Mouse (Mus musculus): ENCODE measurements at regions not wholly inside any gene's neighbourhood (a gene's known extent, or its start where the extent isn't known, plus 50 kb on each side); places are given as distances from the start of the nearest gene placed in this dataset.
A peak's percentile ranks its signal among the peaks of the same experiment; 100 is the strongest.
"Not testable (repeated sequence)": the region's sequence is repeated elsewhere in the genome, so short reads cannot be mapped to it uniquely, and the experiment has no call there.

DNA sequence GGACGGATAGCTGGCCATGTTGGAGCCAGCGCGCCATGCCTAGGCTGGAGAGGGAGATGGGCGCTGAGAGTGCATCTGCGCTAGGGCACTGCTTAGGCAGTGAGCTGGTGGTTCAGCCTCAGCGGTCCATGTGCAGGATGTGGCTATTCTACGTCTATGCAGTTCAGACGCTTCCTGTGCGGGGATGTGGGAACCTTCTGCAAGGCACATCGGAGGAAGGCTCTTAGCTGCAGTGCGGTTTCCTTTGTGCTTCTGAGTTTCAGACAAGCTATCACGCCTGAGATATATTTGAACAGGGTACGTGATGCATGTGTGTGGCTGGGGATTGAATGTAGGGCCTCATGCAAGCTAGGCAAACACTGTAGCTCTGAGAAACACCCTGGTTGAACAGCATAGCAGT is 54.4 kb upstream of the Lrpprc start:
- DNase-seq (ENCODE audit: low spot score): no peak

DNA sequence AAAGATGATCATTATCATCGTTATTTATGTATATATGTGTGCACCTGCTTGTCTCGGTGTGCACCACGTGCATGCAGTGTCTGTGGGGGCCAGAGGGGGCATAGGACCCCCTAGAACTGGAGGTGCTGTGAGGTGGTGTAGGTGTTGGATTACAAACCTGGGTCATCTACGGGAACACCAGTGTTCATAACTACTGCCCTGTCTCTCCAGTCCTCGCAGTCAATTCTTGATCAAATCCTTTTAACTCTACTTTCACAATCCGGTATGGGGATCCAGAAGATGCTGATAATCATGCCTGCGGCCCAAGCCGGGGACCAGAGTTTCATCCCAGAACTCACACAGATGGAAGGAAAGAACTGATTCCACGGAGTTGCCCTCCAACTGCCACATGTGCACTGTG is 55.6 kb upstream of the Lrpprc start:
- DNase-seq (ENCODE audit: low spot score): no peak

DNA sequence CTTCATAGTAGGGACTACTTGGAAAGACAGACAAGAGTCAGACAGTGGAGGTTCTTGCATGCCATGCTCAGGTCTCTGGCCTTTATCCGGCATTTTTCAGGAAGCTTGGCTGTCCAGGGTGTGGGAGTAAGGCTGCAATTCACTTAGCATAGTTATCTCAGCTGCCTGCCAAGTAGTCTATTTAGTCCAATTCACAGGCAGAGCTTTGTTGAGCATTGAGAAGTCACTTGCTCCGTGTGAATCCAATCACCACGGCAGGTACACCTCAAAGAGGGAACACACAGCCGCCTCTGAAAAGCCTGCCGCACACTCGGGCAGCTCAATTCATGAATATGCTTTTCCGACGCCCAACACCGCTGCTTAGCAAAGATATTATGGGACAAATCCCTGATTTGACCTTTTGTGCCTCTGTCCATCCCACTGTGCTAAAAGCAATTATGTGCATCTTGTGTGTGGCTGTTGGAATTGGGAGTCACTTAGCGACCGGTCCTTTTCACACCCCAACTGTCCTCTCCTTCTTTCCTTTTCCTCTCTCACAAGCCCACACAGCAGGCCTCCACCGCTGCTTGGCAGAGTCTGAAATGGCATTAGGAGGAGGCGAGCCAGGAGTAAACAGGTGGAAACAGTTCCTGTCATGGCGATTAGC is 57.9 kb upstream of the Lrpprc start:
- no peak for DNase-seq (ENCODE audit: low spot score)

DNA sequence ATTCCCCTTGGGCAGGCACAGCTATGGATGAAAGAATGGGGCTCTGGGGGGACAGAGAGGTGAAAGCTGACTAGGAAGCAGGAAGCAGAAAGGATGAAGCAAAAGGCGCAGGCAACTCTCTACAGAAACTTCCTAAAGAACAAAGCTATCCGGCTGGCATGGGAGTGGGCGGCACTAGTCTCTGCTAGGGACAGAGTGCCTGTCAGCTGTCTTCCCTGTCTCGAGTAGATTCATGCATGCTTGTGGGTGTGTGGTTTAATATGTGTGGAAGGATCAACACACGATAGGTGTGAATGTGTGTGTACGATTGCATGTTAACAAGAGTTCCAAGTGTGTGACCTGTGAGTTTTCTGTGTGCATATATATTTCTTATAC is 58.4 kb upstream of the Lrpprc start:
- no peak for DNase-seq (ENCODE audit: low spot score)

DNA sequence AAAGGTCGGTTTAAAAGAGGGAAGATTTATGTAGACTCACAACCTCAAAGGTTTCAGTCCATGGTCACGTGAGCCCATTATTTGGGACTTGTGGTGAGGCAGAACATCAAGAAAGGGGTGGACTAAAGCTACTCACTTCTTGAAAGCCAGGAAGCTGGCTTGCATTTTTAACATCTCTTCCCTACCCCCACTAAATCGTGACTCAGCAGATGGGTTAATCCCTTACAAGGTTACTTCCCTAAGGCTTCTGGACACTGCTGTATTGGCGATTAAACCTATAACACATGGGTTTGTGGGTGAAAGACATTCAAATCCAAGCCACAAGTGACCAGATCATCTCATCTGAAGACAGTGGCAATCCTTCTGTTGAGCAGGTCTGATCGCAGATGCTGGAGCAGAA is 59.9 kb upstream of the Lrpprc start:
- DNase-seq (ENCODE audit: low spot score): no peak

DNA sequence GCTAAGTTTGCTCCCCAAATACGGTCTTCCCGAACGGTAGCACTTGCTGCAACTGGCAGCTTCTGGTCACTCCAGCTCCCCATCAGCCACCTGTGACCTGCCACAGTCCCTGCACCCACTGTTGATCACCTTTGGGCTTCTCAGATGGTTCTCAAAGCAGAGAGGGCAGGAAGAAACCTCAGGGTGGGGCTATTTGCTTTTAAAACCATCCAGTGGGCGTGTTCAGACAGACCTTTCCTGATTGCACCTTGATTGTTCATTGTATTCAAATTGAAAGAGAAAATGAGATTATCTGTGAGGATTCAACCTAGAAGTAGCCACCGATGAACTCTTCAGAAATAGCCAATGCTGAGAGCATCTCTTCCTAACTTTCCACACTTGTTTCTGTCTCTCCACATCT is 60.3 kb upstream of the Lrpprc start:
- DNase-seq (ENCODE audit: low spot score): no peak

DNA sequence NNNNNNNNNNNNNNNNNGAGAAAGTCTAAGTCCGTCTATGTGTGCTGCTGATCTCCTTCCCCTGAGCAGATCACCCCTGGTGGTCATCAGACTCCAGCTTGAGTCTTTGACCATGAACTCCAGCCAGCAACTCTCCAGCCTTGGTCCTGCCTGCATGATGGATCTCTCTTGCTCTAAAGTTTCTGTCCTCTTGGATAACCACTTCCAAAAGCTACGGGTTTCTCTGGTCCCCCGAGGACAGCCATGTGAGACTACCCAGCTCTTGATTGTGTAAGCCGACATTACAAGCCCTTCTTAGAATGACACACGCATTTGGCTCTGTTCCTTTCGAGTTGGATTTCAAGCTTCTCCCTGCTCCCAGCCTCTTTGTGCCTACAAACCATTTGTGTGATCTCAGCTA is 66.4 kb upstream of the Lrpprc start:
- DNase-seq (ENCODE audit: low spot score): no peak

DNA sequence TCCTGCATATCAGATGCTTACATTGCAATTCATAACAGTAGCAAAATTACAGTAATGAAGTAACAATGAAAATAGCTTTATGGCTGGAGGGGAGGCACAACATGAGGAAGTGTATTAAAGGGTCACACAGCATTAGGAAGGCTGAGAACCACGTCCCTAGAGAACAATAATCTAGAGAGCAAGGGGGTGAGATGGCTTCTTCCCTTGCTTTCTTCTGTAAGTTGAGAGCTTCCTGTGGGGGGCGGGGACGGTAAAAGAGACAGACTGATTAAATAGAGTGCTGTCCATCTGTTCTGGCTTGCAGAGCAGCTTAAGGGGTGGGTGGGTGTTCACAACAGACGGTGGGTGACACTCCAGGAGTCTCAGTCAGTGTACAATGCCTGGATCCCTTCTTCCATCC is 68.2 kb upstream of the Lrpprc start:
- DNase-seq (ENCODE audit: low spot score): no peak

DNA sequence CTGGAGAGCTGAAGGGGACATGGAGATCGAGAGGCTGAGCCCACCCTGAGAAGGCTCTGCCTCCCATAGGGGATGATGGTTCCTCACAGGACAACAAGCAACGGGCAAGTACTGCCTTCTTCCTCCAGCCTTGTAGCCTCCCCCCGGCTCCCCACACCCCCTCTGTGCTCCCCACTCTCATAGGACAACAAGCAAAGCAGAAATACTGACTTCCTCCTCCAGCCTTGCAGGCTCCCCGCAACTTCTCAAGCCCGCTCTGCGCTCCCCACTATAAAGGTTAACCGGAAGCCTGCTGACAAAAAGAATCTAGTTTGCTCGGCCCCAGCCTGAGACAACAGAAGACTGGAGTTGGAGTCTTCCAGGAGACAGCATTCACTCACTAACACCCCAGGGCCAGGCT is 69.3 kb upstream of the Lrpprc start:
- DNase-seq (ENCODE audit: low spot score): no peak

DNA sequence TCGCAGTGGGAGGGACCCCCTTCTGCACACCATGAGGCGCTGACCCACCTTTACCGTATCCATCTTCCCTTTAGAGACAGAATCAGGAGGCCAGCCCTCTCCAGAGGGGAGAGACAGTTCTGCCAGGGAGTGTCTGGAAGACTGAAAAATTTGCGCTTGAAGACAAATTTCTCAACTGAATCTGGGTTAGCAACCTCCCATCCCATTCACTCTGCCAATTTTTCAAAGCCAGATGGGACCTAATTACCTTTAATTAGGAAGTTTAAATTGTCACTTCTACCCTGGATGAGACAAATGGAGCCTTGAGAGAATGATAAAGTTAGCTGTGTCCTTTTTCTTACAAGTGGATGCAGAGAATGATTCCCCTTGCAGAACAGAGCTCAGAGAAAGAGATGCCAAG is 70.2 kb upstream of the Lrpprc start:
- no peak for DNase-seq (ENCODE audit: low spot score)

DNA sequence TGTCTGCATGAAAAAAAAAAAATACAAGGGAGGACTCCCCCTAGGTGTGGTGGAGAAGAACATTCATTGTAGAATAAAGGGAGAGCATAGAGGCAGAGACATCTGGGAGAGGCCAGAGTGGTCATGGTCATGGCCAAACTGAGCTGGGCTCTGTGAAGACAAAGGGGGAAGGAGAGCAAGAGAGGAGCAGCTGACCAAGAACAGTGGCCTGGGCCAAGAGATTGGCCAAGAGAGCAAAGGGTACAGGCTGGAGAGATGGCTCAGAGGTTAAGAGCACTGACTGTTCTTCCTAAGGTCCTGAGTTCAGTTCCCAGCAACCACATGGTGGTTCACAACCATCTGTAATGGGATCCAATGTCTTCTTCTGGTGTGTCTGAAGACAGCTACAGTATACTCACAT is 73.6 kb upstream of the Lrpprc start:
- not testable (repeated sequence) for DNase-seq (ENCODE audit: low spot score)

DNA sequence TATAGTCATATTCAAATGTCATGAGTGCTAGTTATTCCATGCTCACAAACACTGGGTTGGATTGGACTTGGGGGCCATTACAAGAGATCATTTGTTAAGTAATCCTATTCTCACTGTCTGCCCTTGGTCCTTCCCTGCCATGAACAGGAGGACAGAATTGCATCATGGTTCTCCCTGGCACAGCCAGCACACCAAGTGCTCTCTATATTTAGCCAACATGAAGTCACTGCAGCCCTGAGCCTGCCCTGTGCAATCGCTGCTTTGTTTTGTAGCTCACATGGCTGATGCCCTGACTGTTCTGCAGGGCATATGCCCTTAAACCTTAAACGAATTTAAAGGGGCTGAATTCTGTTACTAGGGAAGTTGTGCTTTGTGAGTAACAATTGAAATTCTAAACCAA is 74.6 kb upstream of the Lrpprc start:
- no peak for DNase-seq (ENCODE audit: low spot score)

DNA sequence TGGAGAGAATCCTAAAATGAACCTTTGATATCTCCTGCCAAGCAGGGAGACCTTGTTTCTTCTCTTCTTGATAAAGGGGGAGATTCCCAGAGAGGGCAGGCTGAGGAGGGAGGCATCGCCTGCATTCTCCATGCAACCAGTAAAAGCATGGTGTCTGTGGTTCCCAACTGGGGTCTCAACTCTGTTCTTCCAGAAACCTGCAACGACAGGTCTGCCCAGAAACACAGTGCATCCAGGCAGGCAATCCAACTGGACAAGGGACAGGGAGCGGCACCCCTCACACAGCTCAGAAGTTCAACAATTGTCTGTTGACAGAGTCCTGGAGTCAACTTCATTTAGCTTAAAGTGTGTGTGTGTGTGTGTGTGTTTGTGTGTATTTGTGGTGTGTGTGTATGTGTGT is 75.0 kb upstream of the Lrpprc start:
- DNase-seq (ENCODE audit: low spot score): no peak

DNA sequence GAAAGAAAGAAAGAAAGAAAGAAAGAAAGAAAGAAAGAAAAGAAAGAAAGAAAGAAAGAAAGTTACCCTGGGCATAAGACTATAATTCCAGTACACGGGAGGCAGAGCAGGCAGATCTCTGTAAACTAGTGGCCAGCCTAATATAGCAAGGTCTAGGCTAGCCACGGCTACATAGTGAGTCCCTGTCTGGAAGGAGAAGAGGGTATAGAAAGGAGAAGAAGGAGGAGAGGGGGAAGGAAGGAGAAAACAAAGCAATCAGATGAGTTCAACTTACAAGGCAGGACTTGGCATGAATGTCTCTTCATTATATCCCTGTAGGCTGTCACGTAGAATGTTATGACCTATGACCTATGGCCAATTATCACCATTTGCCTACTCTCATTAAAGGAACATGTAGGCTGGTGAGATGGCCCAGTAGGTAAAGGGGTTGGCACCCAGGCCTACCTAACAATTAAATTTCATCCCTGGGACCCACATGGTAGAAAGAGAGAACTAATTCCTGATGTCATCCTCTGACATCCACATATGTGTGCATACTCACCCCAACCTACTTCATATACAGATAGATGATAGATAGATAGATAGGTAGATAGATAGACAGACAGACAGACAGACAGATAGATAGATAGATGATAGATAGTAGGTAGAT is 78.6 kb upstream of the Lrpprc start:
- no peak for DNase-seq (ENCODE audit: low spot score)

DNA sequence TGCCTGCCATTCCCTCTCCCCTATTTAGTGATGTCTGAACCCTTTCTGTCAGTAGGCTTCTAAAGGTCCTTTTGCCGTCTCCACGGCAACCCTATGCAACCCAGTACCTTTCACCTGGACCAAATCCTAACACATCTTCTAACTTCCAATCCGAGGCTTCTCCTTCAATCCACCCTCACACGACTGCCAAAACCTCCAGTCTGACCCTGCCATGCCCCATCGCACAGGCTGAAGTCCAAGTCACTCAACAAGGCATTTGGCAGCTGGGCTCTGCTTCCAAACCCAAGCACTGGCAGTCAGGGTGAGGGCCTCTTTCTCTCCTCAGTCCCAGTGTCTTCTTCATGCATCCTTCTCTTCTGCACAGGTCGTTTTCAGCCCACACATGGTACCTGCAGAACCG is 83.0 kb upstream of the Lrpprc start:
- DNase-seq (ENCODE audit: low spot score): no peak

DNA sequence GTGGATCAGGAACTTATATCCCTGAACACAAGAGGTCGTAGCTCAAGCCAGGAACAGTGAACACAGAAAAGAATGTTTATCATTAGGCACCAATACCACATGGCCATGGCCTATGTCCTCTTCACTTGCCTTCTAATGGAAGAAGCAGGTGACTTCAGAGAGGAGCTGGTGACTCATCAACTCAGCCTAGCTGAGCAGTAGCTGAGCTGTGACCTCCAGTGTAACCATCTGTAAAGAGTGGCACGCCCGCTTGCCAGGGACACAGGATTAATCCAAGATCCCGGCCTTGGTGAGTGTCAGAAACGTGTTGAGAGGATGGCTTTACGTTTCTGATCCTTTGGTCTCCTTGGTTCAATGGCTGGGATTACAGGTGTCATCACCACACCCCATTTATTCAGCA is 82.0 kb upstream of the Ppm1b start:
- no peak for DNase-seq (ENCODE audit: low spot score)

DNA sequence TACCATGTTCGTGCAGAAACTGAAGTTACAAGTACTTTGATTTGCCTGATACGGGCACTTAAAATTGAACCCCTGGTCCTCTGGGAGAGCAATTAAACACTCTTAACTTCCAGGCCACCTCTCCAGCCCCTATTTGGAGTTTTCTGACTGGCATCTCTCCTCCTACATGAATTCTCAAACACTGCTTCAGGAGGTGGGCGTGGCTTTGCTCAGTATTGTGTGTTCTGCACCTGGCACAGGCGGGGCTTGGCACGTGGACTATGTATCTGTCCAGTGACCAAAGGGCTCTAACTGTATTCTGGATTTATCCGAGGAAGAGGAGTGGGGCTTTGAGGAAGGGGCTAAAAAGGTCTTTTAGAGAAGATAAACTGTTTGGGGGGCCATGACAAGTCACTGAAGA is 81.5 kb upstream of the Ppm1b start:
- DNase-seq (ENCODE audit: low spot score): no peak

DNA sequence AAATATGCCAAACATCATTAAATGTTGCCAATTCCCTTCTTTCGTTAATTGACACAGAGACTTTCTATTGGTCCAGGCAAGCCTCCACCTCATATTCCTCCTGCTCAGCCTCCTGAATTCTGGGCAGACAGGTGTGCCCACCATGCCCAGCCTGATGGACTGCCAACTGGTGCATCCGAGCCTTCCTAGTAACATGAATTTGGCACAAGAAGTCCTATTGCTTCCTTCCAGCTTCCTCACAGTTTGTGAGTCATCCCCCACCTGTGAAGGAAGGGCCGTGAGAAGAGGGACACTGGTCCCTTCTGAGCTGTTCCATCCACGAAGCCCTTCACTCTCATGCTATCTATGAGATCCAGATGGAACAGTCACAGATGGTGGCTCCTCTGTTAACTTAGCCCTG is 80.5 kb upstream of the Ppm1b start:
- DNase-seq (ENCODE audit: low spot score): no peak

DNA sequence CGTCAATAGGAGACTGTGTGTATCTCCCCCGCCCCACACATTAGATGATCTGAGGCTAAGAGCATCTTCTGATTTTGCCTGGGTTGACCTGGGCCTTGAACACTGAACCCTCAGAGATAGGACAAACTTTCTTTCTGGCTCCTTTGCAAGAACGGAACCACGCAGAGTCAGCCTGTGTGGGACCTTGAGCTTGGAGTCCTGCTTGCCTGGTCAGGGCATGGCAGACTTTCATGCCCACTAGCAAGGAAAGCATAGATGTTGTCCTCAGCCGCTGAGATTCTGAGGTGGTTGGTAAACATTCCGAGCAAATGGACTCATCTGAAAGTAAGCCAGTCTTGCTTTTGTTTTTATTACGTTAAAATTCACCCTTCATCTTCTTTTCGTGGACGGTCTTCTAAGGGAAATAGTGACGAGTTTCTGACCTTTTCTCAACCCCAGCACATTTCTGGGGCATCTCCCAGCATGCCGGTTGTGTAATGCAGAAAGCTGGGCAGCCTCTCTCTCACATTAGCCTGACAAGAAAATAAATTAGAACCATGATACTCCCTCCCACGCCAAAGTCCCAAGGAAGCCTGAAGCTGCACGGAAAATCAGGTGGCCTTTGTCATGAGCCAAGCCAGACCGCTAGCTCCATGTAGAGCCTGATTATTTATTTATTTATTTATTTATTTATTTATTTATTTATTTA is 79.2 kb upstream of the Ppm1b start:
- no peak for DNase-seq (ENCODE audit: low spot score)

DNA sequence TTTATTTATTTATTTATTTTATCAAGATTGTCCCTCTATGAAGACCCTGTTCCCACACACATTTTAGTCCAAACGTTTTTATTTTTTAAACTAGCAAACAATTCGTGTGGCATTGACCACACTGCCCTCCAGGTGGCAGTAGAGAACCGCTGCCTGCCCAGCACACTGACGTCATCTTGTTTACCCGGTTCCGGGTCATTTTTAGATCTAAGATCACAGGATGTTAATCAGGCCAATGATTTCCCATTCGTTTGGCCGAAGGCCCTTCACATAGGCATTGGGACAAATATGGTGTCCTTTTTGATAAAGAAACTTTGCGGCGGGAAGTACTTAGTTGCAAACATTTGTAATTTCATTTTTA is 78.7 kb upstream of the Ppm1b start:
- DNase-seq (ENCODE audit: low spot score): peak; percentile 77

DNA sequence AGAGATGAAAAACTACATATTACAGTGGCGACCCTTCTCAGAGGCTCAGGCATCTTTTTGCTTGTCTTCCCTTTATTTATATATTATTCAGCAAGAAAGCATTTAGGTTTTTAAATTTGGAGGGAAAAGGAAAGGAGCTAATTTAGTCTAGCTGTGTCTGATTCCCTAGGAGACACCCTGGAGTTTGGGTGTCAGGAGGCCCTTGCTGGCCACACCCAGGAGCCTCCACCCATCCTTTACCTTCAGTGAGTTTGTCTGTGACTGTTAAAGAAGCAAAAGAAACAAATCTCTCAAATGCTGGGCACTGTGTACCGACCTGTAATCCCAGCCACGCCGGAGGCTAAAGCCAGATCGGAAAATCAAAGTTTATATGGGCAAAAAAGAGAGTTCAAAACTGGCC is 78.2 kb upstream of the Ppm1b start:
- peak; percentile 37 for DNase-seq (ENCODE audit: low spot score)

DNA sequence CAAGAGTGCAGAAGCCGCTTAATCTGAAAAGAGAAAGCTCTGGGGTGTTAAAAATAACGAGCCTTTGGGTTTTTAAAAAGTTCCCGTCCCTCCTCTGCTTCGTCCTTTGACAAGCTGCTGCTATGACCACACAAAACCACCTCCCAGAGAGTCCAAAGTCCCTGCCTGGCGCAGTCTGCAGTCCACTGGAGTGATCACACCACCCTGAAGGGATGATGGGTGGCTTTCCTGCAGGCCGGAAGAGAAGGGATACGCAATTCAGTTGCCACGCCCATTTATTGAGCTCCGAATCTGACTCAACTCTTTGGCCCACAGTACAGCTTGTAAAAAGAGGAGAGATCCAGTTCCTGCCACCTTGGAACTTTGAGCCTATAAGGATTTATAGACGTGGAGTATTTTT is 77.4 kb upstream of the Ppm1b start:
- DNase-seq (ENCODE audit: low spot score): no peak

DNA sequence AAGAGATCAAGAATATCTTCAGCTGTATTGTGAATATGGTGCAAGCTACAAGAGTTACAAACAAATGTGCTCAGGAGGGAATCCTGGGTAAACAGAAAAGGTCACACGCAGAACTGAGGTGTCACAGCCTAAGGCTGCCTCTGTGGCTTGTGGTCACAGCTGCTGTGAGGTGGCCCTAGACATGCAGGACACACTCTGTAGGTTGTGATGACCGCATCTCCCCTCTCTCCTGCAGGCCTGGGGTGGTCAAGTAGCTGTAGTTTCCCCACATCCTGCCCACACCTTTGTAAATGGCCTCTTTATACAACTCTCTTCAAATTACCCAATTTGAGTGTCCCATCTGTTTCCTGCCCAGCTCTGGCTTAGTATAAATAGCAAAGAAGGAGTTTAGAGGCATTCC is 75.6 kb upstream of the Ppm1b start:
- no peak for DNase-seq (ENCODE audit: low spot score)

DNA sequence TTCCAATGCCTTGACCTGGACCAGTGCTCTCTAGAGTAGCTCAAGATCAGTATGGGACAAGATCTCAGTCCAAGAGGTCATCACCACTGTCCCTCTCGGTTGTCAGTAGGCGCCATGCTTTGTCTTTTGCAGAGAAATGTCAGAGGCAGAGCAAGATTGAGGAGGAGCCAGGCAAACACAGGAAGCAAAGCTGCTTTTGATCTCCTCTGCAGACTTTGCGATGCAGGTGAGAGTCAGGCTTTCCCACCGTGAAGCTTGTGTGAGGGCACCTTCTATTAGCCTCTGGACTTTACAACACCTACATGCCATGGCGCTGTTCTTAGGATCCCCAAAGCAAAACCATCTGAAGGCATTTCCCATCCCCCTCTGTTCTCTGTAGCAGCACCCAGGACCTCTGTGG is 68.0 kb upstream of the Ppm1b start:
- DNase-seq (ENCODE audit: low spot score): no peak
